8 mouse cellular contexts compared by ENCODE assay signal in the genomic region with DNA sequence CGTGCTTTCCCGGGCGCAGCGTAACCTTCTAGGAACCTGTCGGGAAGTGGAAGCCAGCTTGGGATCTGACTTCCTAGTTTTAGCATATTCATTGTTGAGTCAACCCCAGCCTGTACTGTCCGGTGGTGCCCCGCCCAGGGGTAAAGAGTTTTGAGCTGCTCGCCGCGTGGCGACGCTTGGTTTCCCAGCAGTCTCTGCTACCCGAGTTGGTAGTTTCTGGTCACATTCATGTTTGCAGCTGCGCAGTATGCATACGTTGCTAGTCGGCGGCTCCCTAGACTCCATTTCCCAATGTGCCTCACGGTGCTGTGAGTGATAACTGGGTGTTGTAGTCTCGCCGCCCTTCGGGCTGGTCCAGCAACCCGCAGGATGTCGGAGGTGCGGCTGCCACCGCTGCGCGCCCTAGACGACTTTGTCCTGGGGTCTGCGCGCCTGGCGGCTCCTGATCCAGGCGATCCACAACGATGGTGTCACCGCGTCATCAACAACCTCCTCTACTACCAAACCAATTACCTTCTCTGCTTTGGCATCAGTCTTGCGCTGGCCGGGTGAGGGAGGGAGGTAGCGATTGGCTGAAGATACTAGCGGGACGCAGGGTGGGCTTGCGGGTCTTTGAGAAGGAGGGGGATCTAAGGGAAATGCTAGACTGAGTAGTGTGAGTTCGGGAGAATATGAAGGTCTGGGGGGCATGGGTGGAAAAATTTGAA. TPM values are rescaled to one million over a fixed set of nuclear protein-coding genes. Genes with fewer than 3 reads are reported as not detected.
DNase-seq lines count a peak whose midpoint lies in the region; ATAC-seq and TF ChIP-seq lines count a peak whose summit lies in the region.

Gene Praf2 (plus strand): TSS at position 225 of the 707 bp plus-strand sequence.

- peak within 1 kb of the TSS; percentile 72 for H3K4me3 ChIP-seq in G1E (ENCODE audit: low read depth, low read length)
- H3K4me3 ChIP-seq in forebrain, embryonic 16.5 days (replicated peaks; ENCODE audit: low read length), result peak within 1 kb of the TSS; percentile 53
- peak within 1 kb of the TSS; percentile 52 for H3K4me3 ChIP-seq in lung, embryonic 15.5 days

- peak within 1 kb of the TSS; percentile 55 for H3K9ac ChIP-seq in forebrain, embryonic 16.5 days (replicated peaks; ENCODE audit: low read depth, low read length)
- peak within 1 kb of the TSS; percentile 54 for H3K9ac ChIP-seq in lung, embryonic 15.5 days

- H3K36me3 ChIP-seq in G1E (replicated peaks), result peaks cover 44% of the 10 kb centered on the region
- H3K36me3 ChIP-seq in forebrain, embryonic 16.5 days (ENCODE audit: control insufficient read depth, insufficient read depth), result no peaks in the 10 kb centered on the region
- H3K36me3 ChIP-seq in lung, embryonic 15.5 days, result 0 out of 2 replicates have a peak, but pooled peaks cover 3% of the 10 kb centered on the region

- no peak for TF ChIP-seq CTCF in G1E (IDR thresholded peaks at IDR 0.05; ENCODE audit: low read depth, low read length)

- peak; percentile 94 for ATAC-seq in G1E (ENCODE audit: extremely low read depth, insufficient number of reproducible peaks, low FRiP score, poor library complexity, severe bottlenecking)
- ATAC-seq in forebrain, embryonic 16.5 days, result peak; percentile 96
- peak; percentile 91 for ATAC-seq in lung, embryonic 15.5 days (ENCODE audit: borderline replicate concordance, extremely low read depth, low FRiP score, low TSS enrichment)

- WGBS in forebrain, embryonic 16.5 days, result 19% methylated on average over 42 of the region's 42 CpGs
- WGBS in lung, embryonic 15.5 days, result 11% methylated on average over 42 of the region's 42 CpGs

- H3K4me2 ChIP-seq in forebrain, embryonic 16.5 days (ENCODE audit: low read length), result peak within 1 kb of the TSS; percentile 69
- H3K4me2 ChIP-seq in lung, embryonic 15.5 days, result peak within 1 kb of the TSS; percentile 54

- peak; percentile 63 for DNase-seq in G1E (ENCODE audit: low spot score)
- DNase-seq in cerebellum, adult 11-12 months, result peak; percentile 85
- DNase-seq in heart, postnatal 36 days, result peak; percentile 68 to 71
- peak; percentile 75 to 83 for DNase-seq in layer of hippocampus, adult 8-10 months (ENCODE audit: low spot score in 2 of 2)
- DNase-seq in ovary, adult 18-20 months (ENCODE audit: low spot score), result peak; percentile 77
- DNase-seq in thymus, postnatal 0 days (ENCODE audit: low spot score), result peak; percentile 78

- peaks cover 29% of the 10 kb centered on the region for H3K4me1 ChIP-seq in G1E (ENCODE audit: insufficient read depth, low read depth, low read length)
- H3K4me1 ChIP-seq in forebrain, embryonic 16.5 days (replicated peaks; ENCODE audit: control insufficient read depth, insufficient read depth, low read length), result peaks cover 10% of the 10 kb centered on the region
- H3K4me1 ChIP-seq in lung, embryonic 15.5 days, result peaks cover 6% of the 10 kb centered on the region

- H3K27me3 ChIP-seq in G1E (ENCODE audit: insufficient read depth, low read length), result no peaks in the 10 kb centered on the region
- no peaks in the 10 kb centered on the region for H3K27me3 ChIP-seq in forebrain, embryonic 16.5 days (replicated peaks; ENCODE audit: control insufficient read depth, insufficient read depth, low read length)
- H3K27me3 ChIP-seq in lung, embryonic 15.5 days, result no peaks in the 10 kb centered on the region

- no peaks in the 10 kb centered on the region for H3K9me3 ChIP-seq in G1E (replicated peaks)
- H3K9me3 ChIP-seq in forebrain, embryonic 16.5 days (ENCODE audit: control insufficient read depth, low read length), result no peaks in the 10 kb centered on the region
- H3K9me3 ChIP-seq in lung, embryonic 15.5 days, result no peaks in the 10 kb centered on the region

- intact Hi-C loops in heart, postnatal 36 days (cut with DNase I), result loop anchor here (10.0 kb wide), 1 partner anchor 416 kb away; the partner anchor contains the start of gene Rbm3

- H3K27ac ChIP-seq in forebrain, embryonic 16.5 days (ENCODE audit: low read length), result peak within 1 kb of the TSS; percentile 27; the same call in 1 of the 2 replicates
- H3K27ac ChIP-seq in lung, embryonic 15.5 days, result peak within 1 kb of the TSS; percentile 59

RNA-seq across cellular contexts. Expression of gene Praf2, which starts in this region (rescaled TPM):
- total RNA-seq in G1E (2014; fragmentation: Nextera tagmentation) (22.6 and 34.0 TPM in 2 replicates), G1E (2017) (5.0 and 5.7 TPM in 2 replicates)
- polyA plus RNA-seq in G1E (2012), result 10.8 and 12.0 TPM in 2 replicates
- polyA plus RNA-seq in forebrain, embryonic 16.5 days (2015; fragmentation: Nextera tagmentation; extraction: Ambion mirVana), result 112 and 119 TPM in 2 replicates
- 1 to 10 TPM; 5.4 to 5.7 TPM for total RNA-seq in heart, postnatal 36 days (2021)
- 100 to 1,000 TPM in 2 of 4 experiments, 10 to 100 TPM in 2; 90.4 to 101 (median 96.8) TPM for total RNA-seq in layer of hippocampus, adult 8-10 months (2022)
- polyA plus RNA-seq in lung, embryonic 15.5 days (2015; fragmentation: Nextera tagmentation; extraction: Ambion mirVana), result 58.9 and 60.6 TPM in 2 replicates
- 14.7 and 20.6 TPM in 2 replicates for polyA plus RNA-seq in thymus, postnatal 0 days (2015; fragmentation: Nextera tagmentation; extraction: Ambion mirVana)

Comparison
In these comparisons a context has a peak if more than half of its experiments do, and no peak if none do; other contexts are left out.
1. Peak in every context shown above with its lines: DNase-seq, ATAC-seq, H3K4me3 ChIP-seq and H3K27ac ChIP-seq.